Mouse (Mus musculus) lung, postnatal 25 days (tissue): Measurements from ENCODE around the gene Muc1.
"Not testable (repeated sequence)": the region's sequence is repeated elsewhere in the genome, so short reads cannot be mapped to it uniquely, and the experiment has no call there.

Source experiments
- DNase-seq: peaks from one replicate; pipeline ENCODE4 v3.0.0; 2022; ENCODE audit warnings: low spot score

Muc1 gene

DNA sequence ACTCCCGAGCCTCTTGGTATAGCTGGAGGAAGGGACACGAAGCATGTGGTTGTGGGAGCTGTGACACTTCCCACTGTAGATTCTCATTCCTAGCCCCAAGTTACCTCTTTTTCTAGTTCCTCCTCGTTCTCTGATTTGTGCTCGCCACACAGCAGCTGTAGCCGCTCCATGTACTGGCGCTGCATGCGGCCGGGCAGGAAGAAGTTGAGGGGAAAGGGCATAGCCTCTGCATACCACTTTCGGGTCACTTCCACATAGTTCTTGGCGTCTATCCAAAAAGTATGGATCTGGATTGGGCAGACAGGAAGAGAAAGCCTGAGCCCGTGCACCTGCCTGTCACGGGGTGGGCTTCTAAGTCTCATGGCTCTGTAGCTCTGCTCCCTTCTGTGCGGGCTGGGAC is 18.7 kb upstream of the Muc1 start:
- DNase-seq, result no peak

DNA sequence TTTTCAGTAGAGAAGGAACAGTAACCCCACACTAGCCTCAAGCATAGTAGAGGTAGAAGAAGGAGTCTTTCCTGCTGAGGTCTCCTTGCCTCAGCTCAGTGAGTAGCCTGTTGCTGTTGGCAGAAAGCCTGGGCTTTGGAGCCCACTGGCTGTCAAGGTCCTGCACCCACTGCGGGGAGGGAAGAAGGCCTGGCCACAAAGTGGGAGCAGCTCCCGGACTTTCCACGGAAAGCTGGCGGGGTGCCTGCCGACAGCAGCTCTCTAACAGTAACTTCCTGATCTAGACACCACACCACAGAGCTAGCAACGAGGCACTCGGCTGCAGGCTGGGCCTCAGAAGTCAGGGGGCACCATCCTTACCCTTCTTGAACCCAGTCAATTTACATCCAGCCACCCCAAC is 18.1 kb upstream of the Muc1 start:
- DNase-seq, result no peak

DNA sequence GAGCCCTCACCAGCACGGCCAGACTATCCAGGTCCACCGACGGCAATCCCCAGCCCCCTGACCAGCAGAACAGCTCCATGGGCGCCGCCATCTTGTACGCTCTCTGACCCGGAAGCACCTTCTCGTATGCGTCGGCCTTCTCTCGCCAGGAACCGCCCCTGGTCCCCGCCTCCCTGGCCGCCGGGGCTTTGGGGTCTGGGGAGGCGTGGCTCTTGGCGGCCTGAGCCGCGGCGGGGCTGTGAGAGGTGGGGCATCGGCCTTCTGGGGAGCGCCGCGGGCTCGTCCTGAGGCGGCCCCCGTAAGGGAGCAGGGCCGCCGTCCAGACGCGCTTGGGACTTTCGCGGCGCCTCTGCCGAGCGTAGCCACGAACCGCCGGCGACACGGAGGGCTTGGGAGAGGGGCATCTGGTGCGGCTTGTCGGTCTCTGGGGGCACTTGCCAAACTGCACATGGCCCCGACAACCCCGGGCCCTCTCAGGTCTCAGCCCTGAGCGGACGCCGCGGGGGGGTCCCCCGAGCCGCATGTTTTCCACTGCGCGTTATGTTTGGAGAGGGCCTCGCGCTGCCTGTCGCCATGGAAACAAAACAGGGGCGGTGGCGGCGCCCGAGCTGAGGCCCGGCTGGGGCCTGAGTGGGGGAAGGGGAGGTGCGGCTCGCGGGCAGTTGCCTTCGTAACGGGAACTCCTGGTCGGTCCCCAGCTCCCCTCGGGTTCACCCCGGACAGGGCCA is 14.9 kb upstream of the Muc1 start:
- peak; percentile 95 for DNase-seq

DNA sequence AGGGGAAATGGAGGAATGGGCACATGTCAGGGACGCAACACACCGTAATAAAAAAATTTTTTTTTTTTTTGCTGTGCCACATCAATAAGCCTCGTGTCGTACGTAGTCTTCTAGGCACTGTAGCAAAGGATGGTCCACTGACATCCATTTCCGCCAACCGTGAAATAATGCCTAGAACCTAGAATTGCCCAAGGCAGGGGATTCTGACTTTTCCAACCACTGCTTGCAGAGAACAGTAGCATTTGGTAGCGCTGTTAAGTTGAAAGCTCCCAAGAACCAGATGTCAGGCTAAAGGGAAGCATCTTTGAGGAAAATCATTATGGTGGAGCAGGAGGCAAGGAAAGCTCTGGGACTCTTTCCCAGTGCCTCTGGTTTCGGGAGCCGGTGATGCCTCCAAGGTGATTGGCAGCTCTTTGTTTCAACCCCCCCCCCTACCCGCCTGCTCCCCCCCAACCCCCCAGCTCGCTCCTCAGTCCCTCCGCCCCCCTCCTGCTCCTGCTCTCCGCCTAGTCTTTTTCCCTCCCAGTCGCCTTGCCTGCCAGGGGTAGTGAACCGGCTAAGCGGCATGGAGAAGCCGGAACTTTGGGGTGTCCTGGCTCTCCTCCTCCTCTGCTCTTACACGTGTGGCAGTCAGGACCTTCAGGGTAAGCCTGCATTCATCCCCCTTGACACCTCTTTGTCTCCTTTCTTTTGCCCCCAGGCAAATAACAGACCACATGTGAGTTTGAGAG is 14.0 kb upstream of the Muc1 start, which contains the start of gene Thbs3:
Thbs3 (plus strand) TSS at position 500 of the 731 bp plus-strand sequence.
- DNase-seq, result no peak

DNA sequence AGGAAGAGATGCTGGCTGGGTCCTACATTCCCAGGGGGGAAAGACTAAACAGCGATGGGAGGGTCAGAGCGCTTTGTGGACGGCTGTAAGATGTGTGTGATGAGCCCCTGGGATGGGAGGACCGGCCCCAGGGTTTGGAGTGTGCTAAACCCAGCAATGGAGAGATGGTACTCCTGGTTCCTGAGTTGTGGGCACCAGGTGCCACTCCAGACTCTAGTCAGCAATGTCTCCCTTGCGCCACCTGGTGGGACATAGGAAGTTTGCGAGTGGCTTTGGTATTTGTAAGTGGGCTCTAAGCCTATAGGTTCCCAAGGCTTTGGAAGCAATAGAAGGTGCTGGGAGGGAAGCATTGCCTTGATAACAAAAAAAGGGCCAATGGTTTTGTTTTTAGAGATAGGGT is 13.0 kb upstream of the Muc1 start:
- DNase-seq, result peak; percentile 91

DNA sequence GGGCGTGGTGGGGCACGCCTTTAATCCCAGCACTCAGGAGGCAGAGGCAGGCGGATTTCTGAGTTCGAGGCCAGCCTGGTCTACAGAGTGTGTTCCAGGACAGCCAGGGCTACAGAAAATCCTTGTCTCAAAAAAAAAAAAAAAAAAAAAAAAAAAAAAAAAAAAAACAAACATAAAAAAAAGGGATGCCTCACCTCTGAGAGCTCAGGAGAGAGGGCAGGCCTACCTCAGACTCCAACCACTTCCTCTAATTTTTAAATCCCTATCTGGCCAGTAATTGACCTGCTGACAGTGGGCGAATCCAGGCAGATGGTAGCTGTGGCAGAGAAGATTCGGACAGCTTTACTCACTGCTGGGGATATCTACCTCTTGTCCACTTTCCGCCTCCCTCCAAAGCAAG is 12.4 kb upstream of the Muc1 start:
- not testable (repeated sequence) for DNase-seq

DNA sequence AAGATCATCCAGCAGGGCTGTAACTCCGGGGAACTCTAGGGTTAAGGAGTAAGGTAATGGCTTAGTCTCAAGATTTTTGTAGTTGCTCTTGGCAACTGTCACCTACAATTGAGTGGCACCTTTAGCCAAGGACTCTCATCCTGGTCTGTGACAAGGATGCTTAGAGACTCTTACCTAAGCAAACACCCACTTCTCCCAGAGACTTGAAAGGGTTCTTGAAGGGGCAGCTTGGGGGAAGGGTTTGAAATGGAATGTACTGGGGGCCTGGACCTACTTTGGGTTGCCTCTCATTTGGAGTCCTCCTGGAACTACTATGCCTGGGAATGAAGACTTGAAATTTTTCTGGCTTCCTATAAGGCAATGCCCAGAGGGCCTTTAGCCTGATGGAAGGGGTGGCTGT is 10.6 kb upstream of the Muc1 start:
- peak; percentile 85 for DNase-seq

DNA sequence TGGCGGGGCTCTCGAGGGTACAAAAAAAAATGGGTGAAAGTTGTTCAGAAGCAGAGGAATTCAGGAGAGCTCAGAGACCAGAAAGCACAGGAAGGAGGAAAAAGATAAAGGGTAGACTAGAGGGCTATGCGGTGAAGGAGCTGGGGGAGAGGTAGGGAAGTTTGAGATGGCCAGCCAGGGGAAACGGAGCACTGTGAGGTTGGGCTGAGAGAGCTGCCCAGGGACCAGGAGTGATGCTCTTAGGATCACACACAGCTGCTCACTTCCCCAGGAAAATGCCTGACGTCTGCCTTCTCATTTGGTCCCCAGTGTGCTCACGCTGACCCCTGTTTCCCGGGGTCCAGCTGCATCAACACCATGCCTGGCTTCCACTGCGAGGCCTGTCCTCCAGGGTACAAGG is 9.3 kb upstream of the Muc1 start:
- no peak for DNase-seq

DNA sequence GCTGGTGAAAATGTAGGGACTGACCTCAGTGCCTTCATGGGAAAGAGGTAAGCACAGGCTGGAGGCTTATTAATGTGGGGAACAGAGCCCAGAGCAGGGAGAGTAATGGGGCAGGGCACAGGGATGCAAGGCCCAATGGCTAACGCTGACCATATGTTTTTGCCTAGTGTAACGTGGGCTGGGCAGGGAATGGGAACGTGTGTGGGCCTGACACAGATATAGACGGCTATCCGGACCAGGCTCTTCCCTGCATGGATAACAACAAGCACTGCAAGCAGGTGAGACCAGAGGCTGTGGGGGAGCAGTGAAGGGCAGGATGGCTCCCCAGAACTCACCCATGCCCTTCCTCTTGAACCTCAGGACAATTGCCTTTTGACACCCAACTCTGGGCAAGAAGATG is 7.7 kb upstream of the Muc1 start:
- DNase-seq, result no peak

DNA sequence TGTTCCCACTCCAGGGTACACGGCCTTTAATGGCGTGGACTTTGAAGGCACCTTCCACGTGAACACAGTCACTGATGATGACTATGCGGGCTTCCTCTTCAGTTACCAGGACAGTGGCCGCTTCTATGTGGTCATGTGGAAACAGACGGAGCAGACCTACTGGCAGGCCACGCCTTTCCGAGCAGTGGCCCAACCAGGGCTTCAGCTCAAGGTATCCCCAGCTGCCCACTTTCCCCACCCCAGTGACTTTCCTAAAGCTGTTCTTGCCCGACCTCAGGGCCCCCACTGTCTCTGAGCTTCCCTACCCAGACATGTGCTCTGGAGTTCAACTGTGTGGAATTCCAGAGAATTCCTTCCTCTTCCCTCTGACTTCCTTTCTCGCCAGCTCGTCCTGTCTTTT is 4.1 kb upstream of the Muc1 start:
- no peak for DNase-seq

DNA sequence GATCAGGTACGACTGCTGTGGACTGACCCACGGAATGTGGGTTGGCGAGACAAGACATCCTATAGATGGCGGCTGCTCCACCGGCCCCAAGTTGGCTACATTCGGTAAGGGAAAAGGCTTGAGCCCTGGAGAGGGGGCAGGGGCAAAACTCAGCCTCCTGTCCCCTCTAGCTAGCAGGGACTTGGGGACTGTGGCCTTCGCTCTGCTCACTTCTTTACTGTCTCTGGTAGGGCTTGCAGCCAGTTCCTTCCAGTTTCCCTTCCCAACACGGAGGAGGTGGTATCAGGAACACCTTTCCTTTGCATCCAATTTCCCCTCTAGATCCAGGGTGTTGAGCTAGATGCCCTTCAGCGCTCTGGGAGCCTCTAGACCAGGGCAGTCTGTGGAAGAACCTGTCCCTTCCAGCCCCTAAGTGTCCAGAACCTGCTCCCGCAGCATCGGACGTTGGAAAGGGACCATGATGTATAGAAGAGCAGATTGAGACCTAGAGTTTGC is 3.5 kb upstream of the Muc1 start:
- no peak for DNase-seq

DNA sequence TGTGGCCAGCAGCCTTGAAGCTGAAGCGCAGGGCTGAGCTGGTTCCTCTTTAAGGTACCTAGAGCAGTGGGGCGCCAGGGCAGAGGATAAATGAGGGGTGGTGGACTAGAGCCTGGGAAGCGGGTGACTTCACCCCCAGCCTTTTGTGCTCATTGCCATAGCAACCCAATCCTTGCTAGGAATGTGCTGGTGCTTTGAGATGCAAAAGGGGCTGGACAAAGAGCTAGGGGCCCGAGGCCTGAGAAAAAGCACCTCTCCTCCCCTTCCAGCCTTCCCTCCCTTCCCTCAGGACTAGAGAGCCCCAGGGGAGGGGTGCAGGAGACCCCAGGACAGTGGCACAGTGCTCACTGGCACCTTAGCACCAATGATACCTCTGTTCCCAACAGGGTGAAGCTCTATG is 2.9 kb upstream of the Muc1 start:
- no peak for DNase-seq

DNA sequence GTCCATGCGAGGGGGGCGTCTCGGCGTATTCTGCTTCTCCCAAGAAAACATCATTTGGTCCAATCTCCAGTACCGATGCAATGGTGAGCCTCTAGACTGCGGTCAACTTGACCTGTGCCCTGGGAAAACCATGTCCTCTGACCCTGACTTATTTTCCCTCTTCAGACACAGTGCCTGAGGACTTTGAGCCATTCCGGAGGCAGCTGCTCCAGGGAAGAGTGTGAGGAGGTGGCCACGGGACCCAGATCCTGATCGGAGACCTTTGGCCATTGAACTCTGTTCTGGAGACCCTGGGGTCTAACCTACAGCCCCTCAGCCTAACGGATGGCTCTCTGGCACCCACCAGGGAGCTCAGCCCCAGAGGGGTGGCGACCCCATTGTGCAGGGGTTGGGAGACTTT is 2.5 kb upstream of the Muc1 start:
- no peak for DNase-seq

DNA sequence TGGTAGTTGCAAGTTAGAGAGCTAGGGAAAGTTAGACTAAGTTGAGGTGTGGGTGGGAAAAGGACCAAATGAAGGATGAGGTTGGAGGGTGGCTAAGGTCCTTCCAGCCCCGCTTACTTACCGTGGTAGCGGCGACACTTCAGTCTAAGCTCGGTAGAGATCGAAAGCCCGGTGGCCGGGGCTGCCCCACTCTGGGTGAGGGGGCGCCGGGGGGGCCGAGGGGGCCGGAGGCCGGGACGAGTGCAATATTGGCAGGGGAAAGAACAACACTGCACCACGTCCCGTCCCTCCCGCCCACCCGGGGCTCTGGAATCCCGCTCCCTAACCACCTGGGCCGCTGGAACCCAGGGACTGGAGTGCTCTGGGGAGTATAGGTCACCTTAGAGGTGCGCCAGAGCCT is 2.0 kb upstream of the Muc1 start, which contains the start of gene Mtx1:
Mtx1 (minus strand) TSS at position 189 of the 400 bp plus-strand sequence.
- DNase-seq, result no peak

DNA sequence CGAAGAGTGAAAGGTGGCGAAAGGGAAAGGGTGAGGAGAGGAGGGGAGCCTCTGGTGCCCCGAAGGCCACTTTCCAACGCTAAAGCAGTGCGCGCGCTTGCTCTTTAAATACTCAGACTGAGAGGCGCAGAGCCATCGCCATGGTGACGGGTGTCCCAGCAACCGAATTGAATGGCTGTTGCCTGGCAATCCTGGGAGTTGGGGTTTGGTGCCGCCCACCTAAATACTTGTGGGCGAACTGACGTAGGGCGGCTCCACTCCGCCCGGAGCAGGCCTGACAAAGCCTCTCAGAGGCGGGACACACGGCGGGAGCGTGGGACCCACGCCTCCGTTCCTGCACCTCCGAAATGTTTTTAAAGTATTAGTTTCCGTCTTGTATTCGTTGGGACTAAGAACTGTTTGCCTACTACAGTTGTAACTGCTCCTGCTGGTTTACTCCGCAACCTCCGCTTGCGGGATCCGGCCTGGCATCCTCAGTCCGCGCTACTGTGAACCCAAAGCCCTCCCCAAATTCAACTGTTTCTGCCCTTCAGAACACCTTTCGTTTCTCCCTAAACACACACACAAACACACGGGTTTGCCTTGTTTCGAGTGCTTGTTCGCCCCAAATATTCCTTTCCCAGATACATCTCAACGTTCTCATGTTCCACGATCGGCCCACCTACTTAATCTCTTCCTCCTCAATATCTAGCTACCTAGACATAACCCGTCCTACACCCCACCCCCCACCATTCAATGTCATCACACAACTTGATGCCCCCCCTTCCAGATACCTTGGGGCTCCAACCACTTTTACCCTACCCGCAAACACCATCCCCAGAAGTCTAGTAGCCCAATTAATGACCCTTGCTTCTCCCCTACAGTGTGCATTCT is 1.3 kb upstream of the Muc1 start:
- peak; percentile 94 for DNase-seq

DNA sequence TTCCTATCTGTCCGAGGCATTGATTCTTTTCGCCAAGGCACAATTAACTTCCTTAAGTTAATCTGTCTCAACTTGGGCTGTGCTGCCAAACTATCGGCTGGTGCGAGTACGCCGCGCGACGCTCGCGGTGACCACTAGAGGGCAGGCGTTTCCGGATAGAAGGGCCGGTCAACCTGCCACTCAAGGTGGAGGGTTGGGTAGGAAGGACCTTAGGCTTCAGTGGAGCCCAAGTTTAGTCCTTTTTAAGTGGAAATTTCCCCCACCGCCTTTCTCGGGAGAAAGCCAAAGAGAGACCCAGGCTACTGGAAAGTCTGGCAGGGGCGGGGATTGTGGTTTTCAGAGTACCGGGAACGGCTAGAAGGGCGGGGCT is 692 bp upstream of the Muc1 start:
- DNase-seq, result peak; percentile 93

DNA sequence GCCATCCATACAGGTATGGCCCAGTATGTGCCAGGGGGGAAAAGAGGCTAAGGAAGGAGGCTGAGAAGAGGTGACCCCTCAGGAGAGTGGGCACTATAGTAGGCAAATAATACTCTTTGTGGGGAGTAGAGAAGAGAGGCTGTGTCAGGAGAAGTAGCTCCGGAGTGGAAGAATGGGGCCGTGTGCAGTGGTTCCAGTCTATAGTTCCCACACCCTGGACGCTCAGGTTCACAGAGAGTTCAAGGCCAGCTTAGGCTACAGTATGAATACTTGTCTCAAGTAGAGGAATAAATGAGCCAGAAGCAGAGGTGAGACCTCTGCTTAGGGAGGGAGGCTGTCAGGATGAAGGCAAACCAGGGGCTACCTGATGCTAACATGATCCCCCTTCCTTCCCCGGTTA is 419 bp downstream of the Muc1 start:
- DNase-seq, result no peak

DNA sequence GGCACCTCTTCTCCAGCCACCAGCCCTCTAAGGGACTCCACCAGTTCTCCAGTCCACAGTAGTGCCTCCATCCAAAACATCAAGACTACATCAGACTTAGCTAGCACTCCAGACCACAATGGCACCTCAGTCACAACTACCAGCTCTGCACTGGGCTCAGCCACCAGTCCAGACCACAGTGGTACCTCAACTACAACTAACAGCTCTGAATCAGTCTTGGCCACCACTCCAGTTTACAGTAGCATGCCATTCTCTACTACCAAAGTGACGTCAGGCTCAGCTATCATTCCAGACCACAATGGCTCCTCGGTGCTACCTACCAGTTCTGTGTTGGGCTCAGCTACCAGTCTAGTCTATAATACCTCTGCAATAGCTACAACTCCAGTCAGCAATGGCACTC is 1.7 kb downstream of the Muc1 start:
- no peak for DNase-seq

DNA sequence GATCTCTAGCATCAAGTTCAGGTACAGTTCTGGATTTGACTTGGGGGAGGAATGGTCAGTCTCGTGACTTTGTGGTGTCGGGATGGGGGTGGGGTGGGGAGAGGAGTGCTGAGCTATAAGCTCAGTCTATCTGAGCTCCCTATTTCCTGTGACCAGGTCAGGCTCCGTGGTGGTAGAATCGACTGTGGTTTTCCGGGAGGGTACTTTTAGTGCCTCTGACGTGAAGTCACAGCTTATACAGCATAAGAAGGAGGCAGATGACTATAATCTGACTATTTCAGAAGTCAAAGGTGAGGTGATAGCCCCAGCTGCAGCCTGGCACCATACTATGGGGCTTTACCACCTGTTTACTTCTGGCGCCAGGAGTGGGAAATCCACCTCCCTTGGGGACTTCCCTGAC is 2.5 kb downstream of the Muc1 start:
- no peak for DNase-seq

DNA sequence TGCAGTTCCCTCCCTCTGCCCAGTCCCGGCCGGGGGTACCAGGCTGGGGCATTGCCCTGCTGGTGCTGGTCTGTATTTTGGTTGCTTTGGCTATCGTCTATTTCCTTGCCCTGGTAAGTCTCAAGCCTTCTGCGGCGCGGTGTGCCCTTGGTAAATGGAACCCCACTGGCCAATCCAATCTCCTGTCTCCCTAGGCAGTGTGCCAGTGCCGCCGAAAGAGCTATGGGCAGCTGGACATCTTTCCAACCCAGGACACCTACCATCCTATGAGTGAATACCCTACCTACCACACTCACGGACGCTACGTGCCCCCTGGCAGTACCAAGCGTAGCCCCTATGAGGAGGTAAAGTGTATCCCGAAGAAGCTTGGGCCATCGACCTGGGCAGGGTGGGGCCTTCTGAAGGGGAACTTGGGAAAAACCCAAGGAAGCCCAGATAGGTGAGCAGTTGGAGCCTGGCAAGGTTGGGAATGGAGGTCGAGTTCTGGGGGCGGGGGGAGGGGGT is 3.0 kb downstream of the Muc1 start:
- DNase-seq, result no peak

DNA sequence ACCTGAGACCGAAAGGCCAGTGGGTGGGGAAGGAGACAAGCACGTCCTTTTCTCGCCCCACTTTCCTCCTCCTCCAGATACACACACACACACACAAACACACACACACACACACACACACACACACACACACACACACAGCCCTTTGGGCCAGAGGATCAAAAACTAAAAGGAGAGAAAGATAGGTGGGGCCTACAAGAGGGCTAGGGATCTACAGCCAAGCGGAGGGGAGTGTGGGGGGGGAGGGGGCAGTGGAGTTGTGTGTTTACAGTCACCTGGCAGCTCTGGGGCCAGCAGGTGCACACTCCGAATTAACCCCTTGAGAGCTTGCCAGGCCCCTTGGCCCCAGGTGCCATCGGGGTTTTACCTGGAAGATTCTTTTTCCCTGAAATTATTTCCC is 3.8 kb downstream of the Muc1 start:
- DNase-seq, result peak; percentile 60

DNA sequence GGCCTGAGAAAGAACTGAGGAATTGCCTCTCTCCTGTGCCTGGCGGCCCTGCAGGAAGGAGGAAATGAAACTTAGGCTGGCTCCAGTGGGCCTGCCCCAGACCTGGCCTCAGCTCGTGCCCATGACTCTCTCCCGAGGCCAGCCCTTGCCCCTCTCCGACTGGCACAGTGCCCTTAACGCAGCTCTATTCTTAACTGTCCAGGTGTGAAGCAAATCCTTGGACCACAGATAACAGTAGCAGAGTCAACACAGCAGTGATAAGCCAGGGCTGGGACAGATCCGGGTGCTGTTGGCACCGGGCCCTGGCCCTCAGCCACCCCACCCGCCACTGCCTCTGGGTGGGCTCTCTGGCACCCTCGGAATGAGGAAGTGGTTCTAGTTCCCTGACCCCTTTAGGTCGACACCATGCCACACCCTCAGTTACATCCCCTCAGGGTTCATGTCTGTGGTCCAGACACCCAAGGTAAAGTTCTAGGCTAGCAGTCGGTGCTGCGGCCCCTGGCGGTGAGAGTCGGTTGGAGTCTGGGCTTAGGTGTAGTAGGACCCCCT is 4.8 kb downstream of the Muc1 start:
- peak; percentile 53 for DNase-seq
